Mouse (Mus musculus) brain, embryonic 14.5 days (tissue): ENCODE data around the gene Ptprcap.

Experiments used
- CTCF ChIP-seq: fragments of 200-500 bp; IDR thresholded peaks from 2 replicates; pipeline ENCODE4 v1.5.1; 2012; ENCODE audit warnings: inconsistent platforms, mild to moderate bottlenecking, moderate library complexity, borderline replicate concordance; ENCODE audit not compliant: insufficient read depth, insufficient read length; ENCODE audit errors: extremely low read depth
- POLR2A ChIP-seq: fragments of 200-500 bp; IDR thresholded peaks from 2 replicates; pipeline ENCODE4 v1.6.1; 2012; ENCODE audit warnings: mild to moderate bottlenecking, inconsistent platforms, borderline replicate concordance; ENCODE audit not compliant: poor library complexity, insufficient read depth, insufficient read length, severe bottlenecking; ENCODE audit errors: extremely low read depth

- no peak for TF ChIP-seq CTCF
- no peak for TF ChIP-seq POLR2A
These were observed 9.5 kb downstream of the Ptprcap start, which contains the start of gene Rps6kb2 for GRCm38 (mm10) chr19:4162646-4163542.
